In genomic region chr13:13538585-13539300, GRCm38 (mm10) we compare ENCODE assay signal across 9 mouse cellular contexts. TPM values are rescaled to one million over a fixed set of nuclear protein-coding genes. Genes with fewer than 3 reads are reported as not detected.
DNase-seq lines count a peak whose midpoint lies in the region; ATAC-seq and TF ChIP-seq lines count a peak whose summit lies in the region.
"Had no signal": no experiment of that assay in that cellular context is flagged by ENCODE, and none has a peak within 500 bp of the region (broad histone marks: within the 10 kb centered on the region; RNA-seq: fewer than 3 reads in every experiment).

No protein-coding gene starts in this region.

- WGBS in heart, embryonic 13.5 days: 3% methylated on average over 4 of the region's 4 CpGs
- WGBS in liver, adult 2 months: 46% methylated on average over 4 of the region's 4 CpGs

- H3K27ac ChIP-seq in heart, embryonic 13.5 days (replicated peaks): peak overlapping the region; percentile 72
- H3K27ac ChIP-seq in liver, adult 2 months (replicated peaks; ENCODE audit: insufficient read depth, low read depth, low read length): peak overlapping the region; percentile 56
- H3K27ac ChIP-seq: limb, embryonic 12.5 days had no signal

- DNase-seq in gastrocnemius, adult 18-20 months (ENCODE audit: low spot score): peak; percentile 36
- DNase-seq in gastrocnemius, adult 8-10 months (ENCODE audit: low spot score in 2 of 2): no peak
- peak; percentile 65 for DNase-seq in CD4-positive helper T cell, adult 2 months (ENCODE audit: low read depth, low spot score)
- DNase-seq in brain, embryonic 14.5 days (ENCODE audit: low read depth): peak; percentile 66
- peak; percentile 35 for DNase-seq in liver, adult 2 months (ENCODE audit: extremely low read depth, low read depth, low spot score)
- peak; percentile 51 to 63 for DNase-seq in natural killer cell, adult 2 months (ENCODE audit: low spot score in 2 of 2)
- DNase-seq in thymus, postnatal 0 days (ENCODE audit: low spot score): no peak

- no peak for TF ChIP-seq CTCF in brain, embryonic 14.5 days (IDR thresholded peaks at IDR 0.05; ENCODE audit: borderline replicate concordance, extremely low read depth, insufficient read depth, insufficient read length)
- no peak for TF ChIP-seq CTCF in liver, adult 2 months (IDR thresholded peaks at IDR 0.05; ENCODE audit: low read depth, low read length)

- H3K27me3 ChIP-seq in heart, embryonic 13.5 days (replicated peaks): no peaks in the 10 kb centered on the region
- H3K27me3 ChIP-seq in liver, adult 2 months (ENCODE audit: control insufficient read depth, insufficient read depth, low read length): no peaks in the 10 kb centered on the region
- H3K27me3 ChIP-seq: limb, embryonic 12.5 days had no signal

- H3K36me3 ChIP-seq in heart, embryonic 13.5 days: no peaks in the 10 kb centered on the region
- H3K36me3 ChIP-seq in liver, adult 2 months (ENCODE audit: control insufficient read depth, insufficient read depth, low read length): no peaks in the 10 kb centered on the region
- H3K36me3 ChIP-seq: limb, embryonic 12.5 days had no signal

- peak; percentile 58; the same call in 1 of the 2 replicates for ATAC-seq in heart, embryonic 13.5 days (ENCODE audit: extremely low read depth, insufficient number of reproducible peaks, low FRiP score, low TSS enrichment)

- TF ChIP-seq POLR2A in brain, embryonic 14.5 days (IDR thresholded peaks at IDR 0.05; ENCODE audit: borderline replicate concordance, extremely low read depth, insufficient read depth, insufficient read length, poor library complexity, severe bottlenecking): no peak
- no peak for TF ChIP-seq POLR2A in liver, adult 2 months (IDR thresholded peaks at IDR 0.05; ENCODE audit: extremely low read depth, insufficient read depth, low read length)

- no peak overlapping the region for H3K4me3 ChIP-seq in heart, embryonic 13.5 days
- no peak overlapping the region for H3K4me3 ChIP-seq in liver, adult 2 months (ENCODE audit: insufficient read depth, low read depth, low read length)
- H3K4me3 ChIP-seq: limb, embryonic 12.5 days had no signal

- peaks cover 5% of the 10 kb centered on the region; the same call in 1 of the 2 replicates for H3K9me3 ChIP-seq in heart, embryonic 13.5 days
- H3K9me3 ChIP-seq: limb, embryonic 12.5 days had no signal

- H3K79me2 ChIP-seq in liver, adult 2 months (ENCODE audit: control insufficient read depth, insufficient read depth, low read length): no peaks in the 10 kb centered on the region

- H3K4me2 ChIP-seq in heart, embryonic 13.5 days: no peak overlapping the region
- H3K4me2 ChIP-seq: limb, embryonic 12.5 days had no signal

- H3K9ac ChIP-seq in heart, embryonic 13.5 days: no peak overlapping the region
- H3K9ac ChIP-seq in liver, adult 2 months (ENCODE audit: low read depth, low read length): no peak overlapping the region
- H3K9ac ChIP-seq: limb, embryonic 12.5 days had no signal

- peaks cover 20% of the 10 kb centered on the region for H3K4me1 ChIP-seq in heart, embryonic 13.5 days
- H3K4me1 ChIP-seq in liver, adult 2 months (ENCODE audit: control insufficient read depth, insufficient read depth, low read length): no peaks in the 10 kb centered on the region

RNA-seq across cellular contexts. Expression of gene Lyst, which starts 51.5 kb away (rescaled TPM):
- 1 to 10 TPM; 3.6 to 4.3 TPM for total RNA-seq in gastrocnemius, adult 18-20 months (2021)
- 1 to 10 TPM; 3.5 to 4.7 (median 4.2) TPM for total RNA-seq in gastrocnemius, adult 8-10 months (2022)
- polyA plus RNA-seq in brain, embryonic 14.5 days (2012; rRNA removed): 4.8 and 7.3 TPM in 2 replicates
- 2.5 and 2.6 TPM in 2 replicates for polyA plus RNA-seq in heart, embryonic 13.5 days (2015; fragmentation: Nextera tagmentation; extraction: Ambion mirVana)
- 30.3 and 35.2 TPM in 2 replicates for total RNA-seq in liver, adult 2 months (2014; rRNA removed)
- polyA plus RNA-seq in liver, adult 2 months (2012; rRNA removed): 2.3 and 16.9 TPM in 2 replicates
- polyA plus RNA-seq in thymus, postnatal 0 days (2015; fragmentation: Nextera tagmentation; extraction: Ambion mirVana): 11.5 and 16.3 TPM in 2 replicates

Comparison
In these comparisons a context has a peak if more than half of its experiments do, and no peak if none do; other contexts are left out.
1. DNase-seq: peak in gastrocnemius, adult 18-20 months (single experiment), CD4-positive helper T cell, adult 2 months (single experiment), brain, embryonic 14.5 days (single experiment), liver, adult 2 months (single experiment) and natural killer cell, adult 2 months (2 of 2); none in gastrocnemius, adult 8-10 months (0 of 2) and thymus, postnatal 0 days (single experiment).